Mouse (Mus musculus): ENCODE results near the gene Ccdc9.
"Not testable (repeated sequence)": the region's sequence is repeated elsewhere in the genome, so short reads cannot be mapped to it uniquely, and the experiment has no call there.

Gene Ccdc9

DNA sequence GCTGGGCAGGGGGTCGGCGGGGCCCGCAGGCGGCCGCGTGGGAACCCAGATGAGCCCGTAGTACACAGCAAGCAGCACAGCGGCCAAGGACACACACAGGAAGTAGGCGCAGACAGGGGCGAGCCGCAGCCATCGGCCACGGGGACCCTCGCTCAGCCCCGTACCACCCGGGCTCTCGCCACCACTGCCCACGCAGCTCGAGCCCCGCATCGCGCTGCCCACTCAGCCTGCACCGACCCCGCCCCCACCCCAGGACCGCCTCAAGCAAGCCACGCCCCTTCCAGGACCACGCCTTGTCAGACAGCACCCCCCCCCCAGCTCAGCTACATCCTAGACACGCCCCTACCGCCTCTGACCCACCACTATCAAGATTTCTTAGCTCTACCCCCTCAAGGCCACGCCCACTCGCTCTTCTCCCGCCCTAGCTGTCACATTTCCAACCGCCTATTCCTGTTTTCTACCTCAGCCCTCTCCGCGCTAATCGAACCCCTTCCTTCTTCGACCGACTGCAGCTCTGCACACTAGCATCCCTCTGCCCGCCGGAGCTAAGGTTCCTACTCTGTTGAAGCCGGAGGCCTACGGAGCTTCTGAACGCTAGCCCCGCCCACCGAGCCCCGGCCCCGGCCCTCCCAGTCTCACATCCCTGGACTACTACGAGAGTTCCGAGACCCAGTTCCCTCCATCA lies 13.4 kb downstream of the Ccdc9 start, which contains the start of gene Inafm1:
TSS of gene Inafm1 (minus strand) at position 537 of the 685 bp plus-strand sequence.
- in situ Hi-C loops (cut with MseI, MboI): loop anchor here (5.0 kb wide), 2 partner anchors 51 to 81 kb away; partner anchors contain the start of gene Dhx34 (in 1 of the 2)

GRCm38 (mm10) chr7:16272681-16273080 lies 13.9 kb downstream of the Ccdc9 start:
- in situ Hi-C loops (cut with MseI, MboI): loop anchor here (5.0 kb wide), 2 partner anchors 50 to 80 kb away; partner anchors contain the start of gene Dhx34 (in 1 of the 2)

DNA sequence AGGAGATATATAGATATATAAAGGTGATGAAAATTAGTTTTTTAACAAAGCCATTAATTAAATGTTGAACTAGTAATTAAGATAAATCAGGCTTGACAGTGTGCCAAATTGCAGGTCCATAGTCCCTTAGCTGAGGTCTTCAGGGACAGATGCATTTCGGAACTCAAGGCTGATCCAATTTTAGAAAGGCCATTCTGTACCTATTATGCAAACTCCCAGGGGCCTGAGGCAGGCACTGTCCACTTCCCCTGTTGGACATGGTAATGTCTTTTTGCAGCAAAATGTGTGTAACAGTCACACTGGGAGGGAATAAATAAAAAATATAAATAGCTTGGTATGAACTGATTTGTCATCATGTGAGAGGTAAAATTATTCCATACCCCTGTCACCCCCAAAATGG lies 15.5 kb downstream of the Ccdc9 start:
- in situ Hi-C loops (cut with MseI, MboI): loop anchor here (5.0 kb wide), 2 partner anchors 49 to 79 kb away; partner anchors contain the start of gene Dhx34 (in 1 of the 2)

- in situ Hi-C loops (cut with MseI, MboI): not testable (repeated sequence)
These were observed 20.0 kb downstream of the Ccdc9 start for GRCm38 (mm10) chr7:16266593-16266992.

DNA sequence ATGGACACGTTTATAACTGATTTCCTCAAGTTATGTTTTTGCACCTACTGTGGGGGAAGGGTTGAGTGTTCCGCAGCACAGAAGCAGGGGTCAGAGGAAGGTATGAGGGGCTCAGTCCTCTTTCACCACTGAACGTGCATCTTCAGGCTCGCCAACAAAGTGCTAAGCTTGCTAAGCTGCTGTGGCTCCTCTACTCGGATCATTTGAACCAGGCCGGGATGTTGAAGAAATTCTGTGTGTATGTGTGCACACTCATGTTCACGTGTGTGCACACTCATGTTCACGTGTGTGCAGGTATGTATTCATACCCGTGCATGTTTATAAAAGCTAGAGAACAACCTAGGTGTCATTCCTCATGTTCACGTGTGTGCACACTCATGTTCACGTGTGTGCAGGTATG lies 20.7 kb downstream of the Ccdc9 start:
- in situ Hi-C loops (cut with MseI, MboI): no loop called here

- in situ Hi-C loops (cut with MseI, MboI): loop anchor here in 1 of 2 experiments (5.0 kb wide), 1 partner anchor 72 kb away; no protein-coding TSS in a partner anchor
These were observed 22.8 kb downstream of the Ccdc9 start for GRCm38 (mm10) chr7:16263843-16264242.

DNA sequence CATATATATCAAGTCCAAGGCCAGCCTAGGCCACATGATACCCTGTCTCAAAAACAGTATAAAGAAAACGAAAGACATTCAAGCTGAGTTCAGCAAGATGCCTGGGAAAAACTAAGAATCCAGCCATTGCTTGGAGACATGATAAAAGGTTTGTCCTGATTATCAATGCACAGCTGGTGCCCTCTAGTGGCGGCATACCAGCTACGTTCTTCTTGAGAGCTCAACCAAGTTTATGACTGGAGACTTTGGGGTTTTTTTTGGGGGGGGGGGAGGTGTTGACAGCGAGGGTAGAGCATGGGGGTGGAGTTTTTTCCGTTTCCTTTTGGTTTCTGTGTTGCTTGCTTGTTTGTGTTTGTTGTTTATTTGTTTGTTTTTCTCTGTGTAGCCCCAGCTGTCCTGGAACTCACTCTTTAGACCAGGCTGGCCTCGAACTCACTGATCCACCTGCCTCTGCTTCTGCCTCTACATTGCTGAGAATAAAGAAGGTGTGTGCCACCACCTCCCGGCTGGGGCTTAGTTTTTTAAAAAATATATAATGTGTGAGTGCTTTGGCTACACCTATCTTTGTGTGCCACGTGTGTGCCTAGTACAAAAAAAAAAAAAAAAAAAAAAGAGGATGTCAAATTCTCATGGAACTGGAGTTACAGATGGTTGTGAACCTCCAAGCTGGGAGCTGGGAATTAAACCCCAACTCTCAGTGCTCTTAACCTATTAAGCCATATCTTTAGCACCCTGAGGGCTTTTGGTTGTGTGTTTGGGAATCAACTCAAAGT lies 23.4 kb downstream of the Ccdc9 start:
- in situ Hi-C loops (cut with MseI, MboI): loop anchor here in 1 of 2 experiments (5.0 kb wide), 1 partner anchor 71 kb away; no protein-coding TSS in a partner anchor

- in situ Hi-C loops (cut with MseI, MboI): loop anchor here in 1 of 2 experiments (5.0 kb wide), 1 partner anchor 69 kb away; no protein-coding TSS in a partner anchor
These were observed 25.5 kb downstream of the Ccdc9 start for GRCm38 (mm10) chr7:16261097-16261496.

DNA sequence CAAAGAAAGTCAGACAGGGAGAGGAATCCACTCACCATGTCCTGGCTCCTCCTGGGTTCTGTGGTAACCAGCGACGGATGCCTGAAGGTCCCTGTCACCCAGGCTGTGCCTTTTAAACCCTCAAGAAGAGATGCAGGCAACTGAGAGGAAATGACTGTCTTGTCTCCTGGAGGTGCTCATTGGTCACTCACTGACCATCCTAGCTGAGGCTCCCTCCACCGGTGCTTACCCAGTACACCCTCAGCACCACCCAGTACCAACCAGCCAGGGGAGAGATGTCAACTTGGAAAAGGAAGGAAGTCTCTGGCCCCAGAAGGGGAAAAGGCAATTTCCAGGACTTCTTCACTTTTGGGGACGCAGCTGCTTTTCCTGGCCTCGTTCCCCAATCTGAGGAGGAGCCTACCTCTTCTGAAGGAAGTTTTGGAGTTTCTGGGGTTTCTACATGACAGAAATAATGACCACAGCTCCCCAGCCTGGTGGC lies 27.4 kb downstream of the Ccdc9 start, which contains the start of gene C5ar1:
TSS of gene C5ar1 (minus strand) at position 431 of the 481 bp plus-strand sequence.
- in situ Hi-C loops (cut with MseI, MboI): no loop called here

DNA sequence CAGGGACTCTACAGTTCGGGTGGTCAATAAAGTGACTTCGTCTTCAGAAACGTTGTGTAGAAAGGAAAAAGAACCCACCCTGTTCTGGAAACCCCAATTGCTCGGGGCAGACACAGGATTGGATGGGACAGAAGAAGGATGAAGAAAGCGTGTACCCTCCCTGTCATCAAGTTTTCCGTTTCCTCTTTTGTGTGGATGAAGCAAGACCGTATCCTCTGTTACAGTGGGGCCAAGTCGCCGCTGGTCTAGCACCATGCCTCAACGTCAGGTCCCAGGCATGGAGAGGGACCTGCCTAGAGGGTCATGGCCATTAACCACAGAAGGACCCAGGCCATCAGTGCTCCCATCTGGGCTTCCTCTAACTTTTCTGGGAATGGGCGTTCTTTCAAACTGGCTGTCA lies 28.8 kb downstream of the Ccdc9 start:
- in situ Hi-C loops (cut with MseI, MboI): no loop called here

DNA sequence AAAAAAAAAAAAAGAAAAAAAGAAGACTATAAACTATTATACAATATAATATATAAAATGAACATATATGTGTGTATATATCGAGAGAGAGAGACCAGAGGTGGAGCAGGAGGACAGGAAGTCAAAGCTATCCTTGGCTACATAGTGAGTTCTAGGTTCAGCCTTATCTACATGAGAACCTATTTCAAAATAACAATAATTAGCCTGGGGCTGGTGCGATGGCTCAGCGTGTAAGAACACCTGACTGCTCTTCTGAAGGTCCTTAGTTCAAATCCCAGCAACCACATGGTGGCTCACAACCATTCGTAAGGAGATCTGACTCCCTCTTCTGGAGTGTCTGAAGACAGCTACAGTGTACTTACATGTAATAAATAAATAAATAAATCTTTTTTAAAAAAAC lies 30.6 kb downstream of the Ccdc9 start:
- in situ Hi-C loops (cut with MseI, MboI): not testable (repeated sequence)

DNA sequence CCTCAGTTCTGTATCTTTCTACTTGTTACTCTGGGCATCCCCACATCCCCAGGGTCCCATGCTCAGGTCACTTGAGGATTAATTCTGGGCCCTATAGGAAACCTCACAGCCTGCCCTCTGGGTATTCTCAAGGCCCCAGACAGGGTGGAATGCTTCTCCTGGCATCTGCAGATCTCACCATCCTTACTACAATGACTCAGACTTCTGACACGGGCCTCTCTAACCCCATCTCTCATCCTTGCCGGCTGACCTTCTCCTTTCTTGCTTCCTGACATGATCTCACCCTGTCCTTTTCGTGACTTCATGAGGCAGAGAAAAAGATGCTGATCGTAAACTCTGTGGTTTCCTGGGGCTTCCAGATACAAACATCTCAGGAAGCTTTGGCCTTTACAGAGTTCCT lies 32.4 kb downstream of the Ccdc9 start:
- in situ Hi-C loops (cut with MseI, MboI): no loop called here

DNA sequence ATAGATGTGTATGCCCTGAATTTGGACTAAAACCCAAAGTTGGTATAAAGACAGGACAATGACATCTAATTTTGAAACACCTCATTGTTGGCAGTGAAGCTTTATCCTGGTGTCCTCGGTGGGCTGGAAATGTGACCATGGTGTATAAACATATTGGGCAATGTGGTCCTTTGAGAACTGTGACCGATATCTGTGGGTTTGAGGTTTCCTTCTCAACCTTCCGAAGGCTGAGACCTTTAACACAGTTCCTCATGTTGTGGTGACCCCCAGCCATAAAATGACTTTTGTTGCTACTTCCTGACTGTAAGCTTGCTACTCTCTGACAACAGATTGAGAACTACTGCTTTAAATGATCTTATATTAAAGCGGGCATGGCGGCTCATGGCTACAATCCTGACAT lies 35.9 kb downstream of the Ccdc9 start:
- in situ Hi-C loops (cut with MseI, MboI): no loop called here

DNA sequence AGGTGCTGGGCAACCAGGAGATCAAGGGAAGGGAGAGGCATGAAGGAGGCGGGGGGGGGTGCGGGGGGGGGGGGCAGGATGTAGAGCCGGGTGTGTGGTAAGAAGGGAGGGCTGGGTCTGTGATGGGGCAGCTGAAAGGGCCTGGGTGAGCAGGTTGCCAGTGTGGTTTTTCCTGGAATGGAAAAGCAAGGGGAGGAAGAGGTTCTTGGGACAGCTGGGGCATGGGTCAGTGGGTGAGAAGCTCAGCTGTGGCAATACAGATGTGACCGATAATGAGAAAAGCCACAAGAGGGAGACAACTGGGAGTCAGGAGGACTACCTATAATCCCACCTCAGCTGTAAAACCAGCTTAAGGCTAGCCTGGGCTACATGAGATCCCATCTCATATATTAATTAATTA lies 40.6 kb downstream of the Ccdc9 start:
- in situ Hi-C loops (cut with MseI, MboI): no loop called here

DNA sequence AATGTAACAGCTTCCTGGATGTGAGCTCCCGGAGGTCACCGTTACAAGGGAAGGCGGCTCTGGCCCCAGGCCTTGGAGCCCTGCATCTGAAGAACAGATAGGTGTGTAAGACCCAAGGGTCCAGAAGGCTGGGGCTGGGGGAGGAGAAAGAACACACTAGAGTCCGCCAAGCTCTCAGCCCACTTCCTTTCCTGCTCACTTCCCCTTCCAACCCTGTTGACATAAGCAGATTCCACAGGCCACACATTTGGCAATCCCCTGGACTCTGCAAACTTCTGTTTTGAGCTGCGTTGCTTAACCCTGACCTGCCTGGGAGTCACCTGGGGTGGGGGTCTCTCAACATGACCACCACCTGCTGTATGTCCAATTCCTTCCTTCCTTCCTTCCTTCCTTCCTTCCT lies 42.5 kb downstream of the Ccdc9 start, which contains the start of gene C5ar2:
TSS of gene C5ar2 (minus strand) at position 88 of the 400 bp plus-strand sequence.
- in situ Hi-C loops (cut with MseI, MboI): no loop called here

DNA sequence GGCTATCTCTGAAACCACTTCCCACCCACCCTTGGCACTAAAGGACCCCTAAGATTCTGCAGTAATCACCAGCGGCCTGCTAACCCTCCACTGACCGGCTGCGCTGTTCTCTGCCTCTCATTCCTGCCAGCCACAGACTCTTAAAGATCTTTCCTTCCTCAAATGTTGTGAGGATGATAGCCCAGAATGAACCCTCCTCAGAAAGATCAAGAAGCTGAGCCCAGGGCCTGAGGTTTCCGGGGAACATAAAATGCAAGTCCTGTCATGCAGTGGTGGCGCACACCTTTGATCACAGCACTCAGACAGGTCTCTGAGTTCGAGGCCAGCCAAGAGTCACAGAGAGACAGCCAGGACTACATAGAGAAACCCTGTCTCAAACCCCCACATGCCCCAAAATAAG lies 44.4 kb downstream of the Ccdc9 start:
- in situ Hi-C loops (cut with MseI, MboI): no loop called here

DNA sequence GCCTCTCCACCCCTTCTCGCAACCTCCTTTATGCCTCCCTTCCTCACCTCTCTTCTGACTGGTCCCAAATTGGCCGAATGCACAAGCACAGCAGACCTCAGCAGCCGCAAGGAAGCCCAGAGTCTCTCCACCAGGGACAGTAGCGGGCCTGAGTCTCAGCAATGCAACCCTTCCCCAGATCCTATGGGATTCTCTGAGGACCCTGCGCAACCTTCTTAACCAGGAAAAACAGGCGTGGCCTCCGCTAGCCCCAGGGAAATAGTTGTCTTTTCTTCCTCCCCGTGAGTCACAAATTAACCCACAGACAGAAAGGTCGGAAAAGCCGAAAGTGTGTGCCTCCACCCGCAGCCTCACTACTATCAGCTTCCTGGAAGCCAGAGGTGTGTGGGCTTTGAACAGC lies 44.8 kb downstream of the Ccdc9 start:
- in situ Hi-C loops (cut with MseI, MboI): no loop called here

DNA sequence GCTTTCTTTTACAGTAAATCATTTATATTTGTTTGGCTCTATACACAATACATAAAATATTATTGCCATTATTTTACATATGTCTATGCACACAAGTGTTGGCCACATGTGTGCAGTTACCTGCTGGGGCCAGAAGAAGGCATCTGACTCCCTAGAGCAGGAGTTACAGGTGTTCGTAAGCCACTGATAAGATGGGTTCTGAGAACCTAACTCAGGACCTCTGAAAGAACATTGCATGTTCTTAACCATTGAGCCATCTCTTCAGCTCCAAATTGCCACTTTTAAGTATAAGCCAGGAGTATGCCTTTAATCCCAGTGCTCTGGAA lies 45.7 kb downstream of the Ccdc9 start:
- in situ Hi-C loops (cut with MseI, MboI): no loop called here

GRCm38 (mm10) chr7:16240281-16240977 lies 46.2 kb downstream of the Ccdc9 start:
- in situ Hi-C loops (cut with MseI, MboI): no loop called here

DNA sequence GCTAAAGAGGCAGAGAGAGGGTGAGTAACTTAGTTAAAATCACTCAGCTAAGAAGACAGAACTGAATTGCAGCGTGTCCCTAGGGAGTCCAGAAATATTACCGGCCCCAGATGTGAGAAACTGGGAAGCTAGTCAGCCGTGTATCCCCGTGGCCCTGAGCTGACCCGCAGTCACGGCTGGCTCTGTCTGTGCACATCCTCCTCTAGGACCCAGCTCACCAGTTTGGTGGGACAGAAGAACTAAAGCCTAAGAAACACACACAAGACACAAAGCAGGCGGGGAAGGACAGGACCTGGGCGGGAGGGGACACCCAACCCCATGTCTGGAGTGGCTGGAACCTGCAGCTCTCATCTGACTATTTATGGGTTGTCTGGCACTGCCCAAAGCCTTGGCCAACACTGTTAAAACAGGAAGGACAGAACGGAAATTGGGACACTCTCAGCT lies 47.0 kb downstream of the Ccdc9 start:
- in situ Hi-C loops (cut with MseI, MboI): no loop called here

DNA sequence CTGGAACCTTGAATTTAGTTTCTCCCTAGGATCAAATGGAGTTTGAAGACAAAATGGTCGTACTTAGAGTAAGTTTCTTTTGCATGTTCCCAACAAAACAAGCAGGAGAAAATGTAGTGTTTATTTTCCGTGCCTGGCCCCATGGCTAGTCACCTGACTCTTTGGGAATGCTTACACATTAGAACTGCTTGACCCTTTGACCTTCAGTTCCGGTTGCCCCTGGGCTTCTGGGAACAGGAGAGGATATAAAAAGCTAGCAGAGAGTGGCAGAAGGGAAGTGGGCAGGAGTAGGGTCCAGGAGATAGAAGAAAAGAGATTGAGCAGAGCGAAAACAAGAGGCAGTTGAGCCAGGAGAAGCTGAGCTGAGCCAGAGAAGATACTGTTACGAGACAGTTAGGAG lies 56.7 kb downstream of the Ccdc9 start:
- in situ Hi-C loops (cut with MseI, MboI): no loop called here
